Mouse (Mus musculus) olfactory bulb, adult 2 months (tissue): ENCODE data around the gene Dnm2. TPM values are rescaled to one million over a fixed set of nuclear protein-coding genes. Genes with fewer than 3 reads are reported as not detected.
A peak's percentile ranks its signal among the peaks of the same experiment; 100 is the strongest.

ENCODE experiments used
- H3K27ac ChIP-seq: fragments of 200-500 bp; 2 replicates; pipeline ENCODE4 v1.5.1; 2012; ENCODE audit warnings: low read depth, low read length; ENCODE audit not compliant: insufficient read depth
- H3K4me1 ChIP-seq: fragments of 200-500 bp; 2 replicates; pipeline ENCODE4 v1.6.1; 2012; ENCODE audit warnings: low read length; ENCODE audit not compliant: control insufficient read depth, insufficient read depth
- H3K4me3 ChIP-seq: fragments of 200-500 bp; 2 replicates; pipeline ENCODE4 v1.5.1; 2012; ENCODE audit warnings: mild to moderate bottlenecking, low read depth, low read length, moderate library complexity; ENCODE audit not compliant: insufficient read depth
- CTCF ChIP-seq: fragments of 200-500 bp; IDR thresholded peaks from 2 replicates; pipeline ENCODE4 v1.5.1; 2012; ENCODE audit warnings: low read depth, mild to moderate bottlenecking, low read length, moderate library complexity; ENCODE audit not compliant: insufficient read depth
- POLR2A ChIP-seq: fragments of 200-500 bp; IDR thresholded peaks from 2 replicates; pipeline ENCODE4 v1.6.1; 2012; ENCODE audit warnings: mild to moderate bottlenecking, low read depth, low read length, moderate library complexity; ENCODE audit not compliant: insufficient read depth
- WGBS: fragments of 180-500 bp; shearing (Covaris S2); methylation state at CpG from one replicate; pipeline ENCODE4 v1.1.7; 2018; 5-methylcytosine and 5-hydroxymethylcytosine counted together
- polyA plus RNA-seq: library from polyadenylated mRNA; stranded (reverse); fragments of >200 nt; gene quantifications from 2 replicates; pipeline ENCODE4 v1.2.4, GENCODE M21; 2012; ENCODE audit warnings: low replicate concordance; ENCODE audit not compliant: missing spikeins, insufficient read depth, insufficient read length

Dnm2 gene
- polyA plus RNA-seq, 1 experiment: 371 TPM

DNA sequence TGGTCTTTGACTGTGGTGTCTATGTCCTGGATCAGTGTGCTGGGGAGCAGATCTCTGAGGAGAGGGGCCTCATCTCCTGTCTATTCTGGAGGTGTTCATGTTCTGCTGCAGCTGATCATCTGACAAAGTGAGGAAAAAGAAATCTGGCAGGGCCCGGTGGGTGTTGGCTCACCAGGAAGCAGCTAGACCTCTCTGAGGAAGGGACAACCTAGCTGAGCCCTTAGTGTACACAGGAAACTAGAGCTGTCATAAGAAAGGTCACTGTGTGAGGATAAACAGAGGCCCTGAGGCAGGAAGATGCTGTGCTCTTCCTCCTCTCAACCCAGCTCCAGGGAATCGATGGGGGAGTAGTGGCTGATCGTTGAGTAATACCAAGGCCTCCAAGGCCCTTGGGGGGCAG lies 25.6 kb downstream of the Dnm2 start:
- Histone ChIP-seq H3K27ac (no peak overlapping the region; the same call in 1 of the 2 replicates), H3K4me3 (no peak overlapping the region), H3K4me1 (peaks cover 38% of the 10 kb centered on the region)
- TF ChIP-seq CTCF (no peak), POLR2A (no peak)
- 69% methylated on average over 3 of the region's 3 CpGs for WGBS

- 81% methylated on average over 8 of the region's 8 CpGs for WGBS
- no peak overlapping the region for H3K4me3 ChIP-seq
- 0 out of 2 replicates have a peak overlapping the region, but pooled peaks have one; percentile 14 for H3K27ac ChIP-seq
- peaks cover 33% of the 10 kb centered on the region for H3K4me1 ChIP-seq
- TF ChIP-seq POLR2A (no peak), CTCF (no peak)
Observed at GRCm38 (mm10) chr9:21451391-21451790, 26.7 kb downstream of the Dnm2 start.

DNA sequence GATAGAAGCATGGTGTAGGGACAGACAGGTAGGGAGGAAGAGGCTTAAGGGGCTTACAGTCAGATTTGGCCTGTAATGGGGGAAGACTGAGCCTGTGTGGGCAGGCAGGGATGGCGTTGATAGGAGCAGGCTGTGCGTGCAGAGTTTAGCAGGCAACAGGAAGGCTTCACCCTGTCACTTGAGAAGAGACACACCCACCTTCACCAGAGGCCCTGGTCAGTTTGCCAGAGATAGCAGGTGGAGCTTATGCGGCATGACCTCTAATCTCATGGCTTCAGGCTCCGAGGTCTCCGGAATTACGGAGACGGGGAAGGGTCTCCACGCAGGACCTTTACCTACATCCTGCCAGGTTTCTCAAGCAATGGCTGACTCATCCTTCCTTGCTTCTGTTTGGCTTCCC lies 27.2 kb downstream of the Dnm2 start:
- Histone ChIP-seq H3K27ac (0 out of 2 replicates have a peak overlapping the region, but pooled peaks have one; percentile 14), H3K4me1 (peaks cover 32% of the 10 kb centered on the region), H3K4me3 (no peak overlapping the region)
- TF ChIP-seq CTCF (no peak), POLR2A (no peak)
- 63% methylated on average over 8 of the region's 8 CpGs for WGBS

GRCm38 (mm10) chr9:21453003-21453402 lies 28.3 kb downstream of the Dnm2 start:
- 0 out of 2 replicates have a peak overlapping the region, but pooled peaks have one; percentile 18 for H3K27ac ChIP-seq
- no peak for TF ChIP-seq POLR2A
- no peak for TF ChIP-seq CTCF
- 71% methylated on average over 7 of the region's 7 CpGs for WGBS
- H3K4me1 ChIP-seq: peaks cover 29% of the 10 kb centered on the region
- H3K4me3 ChIP-seq: no peak overlapping the region

DNA sequence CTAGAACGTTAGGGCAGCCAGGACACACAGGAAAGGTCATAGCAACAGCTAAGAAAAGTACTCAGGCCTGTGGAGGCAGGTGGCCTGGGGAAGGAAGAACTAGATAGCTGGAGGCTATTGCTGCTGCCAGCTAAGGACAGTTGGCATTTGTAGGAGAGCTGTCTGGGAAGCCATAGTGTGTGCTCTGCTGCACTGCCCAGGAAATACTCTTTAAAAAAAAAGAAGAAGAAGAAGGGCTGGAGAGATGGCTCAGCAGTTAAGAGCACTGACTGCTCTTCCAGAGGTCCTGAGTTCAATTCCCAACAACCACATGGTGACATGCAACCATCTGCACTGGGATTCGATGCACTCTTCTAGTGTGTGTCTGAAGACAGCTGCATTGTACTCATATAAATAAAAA lies 28.8 kb downstream of the Dnm2 start:
- WGBS: 84% methylated on average over 2 of the region's 2 CpGs
- Histone ChIP-seq H3K27ac (no peak overlapping the region), H3K4me3 (no peak overlapping the region), H3K4me1 (peaks cover 30% of the 10 kb centered on the region)
- TF ChIP-seq POLR2A (no peak), CTCF (no peak)

GRCm38 (mm10) chr9:21454556-21454955 lies 29.8 kb downstream of the Dnm2 start:
- TF ChIP-seq CTCF (no peak), POLR2A (no peak)
- Histone ChIP-seq H3K27ac (no peak overlapping the region), H3K4me1 (peaks cover 29% of the 10 kb centered on the region), H3K4me3 (no peak overlapping the region)
- WGBS: 52% methylated on average over 4 of the region's 4 CpGs

DNA sequence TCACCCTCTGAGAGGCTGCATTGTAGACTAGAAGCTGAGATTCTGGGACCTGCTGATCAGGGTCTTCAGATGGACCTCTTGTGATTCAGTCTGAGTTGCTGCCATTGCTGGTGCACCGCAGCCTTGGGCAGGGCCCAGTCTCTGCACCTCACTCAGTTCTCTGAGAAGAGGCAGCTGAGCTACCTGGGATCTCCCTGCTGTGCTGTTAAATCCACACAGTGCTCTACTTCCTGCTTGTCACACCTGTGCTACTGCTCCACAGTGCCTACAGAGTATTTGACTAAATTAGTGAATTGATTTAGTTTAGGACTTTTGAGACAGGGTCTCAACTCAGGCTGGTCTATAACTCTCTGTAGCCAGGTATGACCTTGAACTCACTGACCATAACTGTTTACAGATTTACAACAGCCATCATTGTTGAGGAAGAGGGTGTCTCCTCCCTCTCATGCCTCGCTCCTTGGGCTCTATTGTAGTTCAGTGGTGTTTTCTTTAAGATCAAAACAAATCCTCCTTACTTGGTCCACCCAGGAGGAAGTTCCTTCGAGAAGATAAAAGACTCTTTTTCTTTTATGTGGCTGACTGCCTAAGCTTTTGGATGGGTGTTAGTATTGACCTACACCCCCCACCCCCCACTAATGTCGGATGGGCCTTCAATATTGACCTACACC lies 30.5 kb downstream of the Dnm2 start:
- H3K27ac ChIP-seq: 0 out of 2 replicates have a peak overlapping the region, but pooled peaks have one; percentile 3
- WGBS: 53% methylated on average over 4 of the region's 4 CpGs
- peaks cover 26% of the 10 kb centered on the region for H3K4me1 ChIP-seq
- TF ChIP-seq CTCF: no peak
- no peak for TF ChIP-seq POLR2A
- H3K4me3 ChIP-seq: no peak overlapping the region

GRCm38 (mm10) chr9:21456246-21456929 lies 31.7 kb downstream of the Dnm2 start:
- H3K4me3 ChIP-seq: no peak overlapping the region
- H3K27ac ChIP-seq: no peak overlapping the region
- peaks cover 29% of the 10 kb centered on the region for H3K4me1 ChIP-seq
- WGBS: 87% methylated on average over 7 of the region's 7 CpGs
- TF ChIP-seq CTCF (no peak), POLR2A (no peak)

DNA sequence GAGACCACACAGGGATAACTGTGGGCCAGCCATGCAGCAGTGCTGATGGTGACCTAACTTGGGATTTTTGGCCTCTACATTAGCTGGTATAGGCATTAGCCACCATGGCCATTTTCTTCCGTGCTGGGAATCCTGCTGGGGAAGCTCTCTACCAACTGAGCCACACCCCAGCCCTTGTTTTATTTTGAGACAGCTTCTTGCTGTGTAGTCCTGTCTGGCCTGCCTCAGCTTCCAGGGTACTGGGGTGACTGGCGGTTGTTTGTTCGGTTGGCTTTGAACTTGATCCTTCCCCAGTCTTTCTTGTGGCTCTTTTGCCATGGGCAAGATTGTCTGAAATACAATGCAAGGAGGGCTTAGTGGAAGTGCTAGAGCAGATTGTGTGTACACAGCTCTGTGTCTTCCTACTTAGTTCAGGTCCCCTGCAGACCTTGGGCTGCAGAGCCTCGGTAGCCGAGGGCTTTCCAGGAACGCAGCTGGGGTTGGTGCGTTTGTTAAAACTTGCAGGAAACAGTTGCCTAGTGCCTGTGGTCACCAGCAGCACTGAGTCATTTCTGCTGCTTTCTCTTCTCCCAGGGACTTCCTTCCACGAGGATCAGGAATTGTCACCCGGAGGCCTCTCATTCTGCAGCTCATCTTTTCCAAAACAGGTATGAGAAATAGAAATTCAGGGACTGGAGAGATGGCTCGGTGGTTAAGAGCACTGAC lies 32.4 kb downstream of the Dnm2 start:
- WGBS: 78% methylated on average over 10 of the region's 10 CpGs
- Histone ChIP-seq H3K4me3 (no peak overlapping the region), H3K4me1 (peaks cover 26% of the 10 kb centered on the region), H3K27ac (no peak overlapping the region)
- TF ChIP-seq CTCF (no peak), POLR2A (no peak)
